Mouse (Mus musculus) erythroblast, embryonic 14.5 days (primary cell): ENCODE measurements around the gene Lrig1.

ENCODE experiments used
- GATA1 ChIP-seq: IDR thresholded peaks from 2 replicates; pipeline ENCODE4 v1.6.1; 2012; ENCODE audit warnings: low read length, inconsistent platforms, mixed read lengths
- TAL1 ChIP-seq: IDR thresholded peaks from 3 replicates; pipeline ENCODE4 v1.6.1; 2012; ENCODE audit warnings: low read length, inconsistent platforms, mixed read lengths

- TF ChIP-seq TAL1 (no peak), GATA1 (no peak)
Observed at GRCm38 (mm10) chr6:94584976-94585375, 115.0 kb downstream of the Lrig1 start.
